Mouse (Mus musculus): ENCODE measurements around the gene Ushbp1. TPM values are rescaled to one million over a fixed set of nuclear protein-coding genes. Genes with fewer than 3 reads are reported as not detected.

Gene Ushbp1
- total RNA-seq (2023), result under 1 TPM in 1 of 2 experiments, not detected in 1; 0.39 TPM

GRCm38 (mm10) chr8:71395629-71396028 lies at the start of gene Ushbp1:
Gene Ushbp1, minus strand, starts transcription at chr8:71395802.

DNA sequence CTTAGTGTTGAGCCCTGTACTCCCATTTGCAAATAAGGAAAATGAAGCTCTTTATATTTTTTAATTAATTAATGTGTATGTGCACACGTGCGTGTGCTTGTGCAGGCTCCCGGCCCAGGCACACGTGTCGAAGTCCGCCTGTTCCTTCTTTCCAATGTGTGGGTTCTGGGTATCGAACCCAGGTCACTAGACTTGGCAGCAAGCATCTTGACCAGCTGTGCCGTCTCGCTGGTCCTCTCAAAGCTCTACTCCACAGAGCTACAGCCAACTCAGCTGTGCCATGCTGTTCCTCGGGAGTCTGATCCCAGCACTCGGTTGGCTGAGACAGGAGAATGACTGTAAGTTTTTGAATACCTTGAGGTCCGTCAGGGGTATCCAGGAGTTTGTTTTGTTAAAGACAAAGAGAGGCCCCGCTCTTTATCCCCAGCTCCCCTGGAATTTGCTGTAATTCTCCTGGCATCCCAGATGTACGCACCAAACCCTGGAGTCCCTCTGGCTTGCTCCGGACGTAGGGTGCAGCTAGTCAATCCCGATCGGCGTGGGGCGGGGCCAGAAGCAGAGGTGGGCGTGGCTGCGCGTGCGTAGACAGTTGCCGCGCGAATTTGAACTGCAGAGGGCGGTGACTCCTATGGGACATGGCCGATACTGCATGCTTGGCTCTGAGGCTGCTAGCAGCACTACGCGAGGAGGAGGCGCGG lies 9.9 kb upstream of the Ushbp1 start, which contains the start of gene Ankle1:
TSS of gene Ankle1 (plus strand) at position 610 of the 698 bp plus-strand sequence.

DNA sequence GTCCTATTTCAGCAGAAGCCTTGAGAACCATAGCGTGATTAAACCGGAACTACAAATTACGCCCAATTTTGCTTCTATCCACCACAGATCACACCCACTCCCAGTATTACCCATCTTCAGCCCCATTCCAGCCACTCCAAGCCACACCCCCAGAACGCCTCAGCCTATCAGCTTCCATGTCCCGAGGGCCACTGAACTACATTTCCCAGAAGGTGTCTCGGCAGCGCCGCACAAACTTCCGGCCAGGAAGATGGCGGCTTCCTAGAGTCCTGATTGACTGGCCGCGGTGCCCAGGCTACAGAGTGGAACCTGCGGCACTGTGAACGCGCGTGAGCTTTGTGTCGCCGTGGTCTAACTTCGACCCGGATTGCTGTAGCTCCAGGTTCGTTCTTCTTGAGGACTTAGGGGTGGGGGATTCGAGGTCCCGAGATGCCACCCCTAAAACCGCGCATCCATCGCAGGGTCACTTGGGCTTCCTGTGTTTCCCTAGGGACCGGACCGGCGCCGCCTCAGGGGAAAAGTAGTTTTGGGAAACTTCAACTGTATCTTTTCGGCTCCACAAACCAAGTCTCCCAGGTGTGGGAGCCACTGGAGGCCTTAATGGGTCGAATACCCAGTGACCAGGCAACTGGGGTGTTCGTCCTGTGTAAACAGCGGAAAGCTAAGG lies 1.2 kb upstream of the Ushbp1 start, which contains the start of gene Babam1:
TSS of gene Babam1 (plus strand) at position 223 of the 667 bp plus-strand sequence.

GRCm38 (mm10) chr8:71381421-71381970 lies 14.1 kb downstream of the Ushbp1 start, which contains the start of gene Nr2f6:
Gene Nr2f6, minus strand, starts transcription at chr8:71381960.

DNA sequence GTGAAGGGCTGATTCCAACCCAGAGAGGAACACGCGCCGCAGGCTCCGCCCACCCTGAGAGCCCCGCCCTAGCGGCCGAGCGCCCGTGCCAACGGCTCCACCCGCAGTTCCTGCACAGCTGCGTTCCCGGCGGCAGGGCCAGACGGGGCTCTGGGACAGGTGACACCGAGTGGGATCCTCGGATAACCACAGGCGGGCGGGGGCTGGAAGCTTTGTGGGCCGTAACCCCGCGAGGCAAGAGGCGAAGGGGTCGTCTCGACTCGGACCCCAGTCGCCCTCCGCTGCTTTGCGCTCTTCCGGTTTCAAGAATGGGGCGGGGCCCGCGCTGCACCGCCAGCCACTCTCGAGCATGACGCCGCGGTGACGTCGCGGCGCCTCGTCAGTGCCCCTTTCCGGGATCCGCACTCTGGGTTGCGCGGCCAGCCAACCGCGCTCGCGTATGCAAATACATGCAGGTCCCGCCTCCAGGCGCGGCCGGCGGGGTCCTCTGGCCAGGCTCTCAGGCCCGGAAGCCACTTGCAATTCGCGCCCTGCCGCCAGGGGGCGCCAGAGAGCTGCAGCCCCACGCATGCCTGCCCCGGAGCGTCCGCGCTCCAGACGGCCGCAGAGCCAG lies 24.3 kb downstream of the Ushbp1 start, which contains the start of gene Ocel1:
TSS of gene Ocel1 (plus strand) at position 63 of the 613 bp plus-strand sequence.

GRCm38 (mm10) chr8:71366771-71367528 lies 28.7 kb downstream of the Ushbp1 start, which contains the start of gene Use1:
Gene Use1, plus strand, starts transcription at chr8:71366848.

Other genes with a start within 250 kb of the Ushbp1 start
- gene Myo9b, start 123.1 kb downstream of the Ushbp1 start, total RNA-seq (2023), result 100 to 1,000 TPM; 124 to 131 TPM
- 10 to 100 TPM; 47.8 to 58.5 TPM for gene Haus8, start 122.9 kb downstream of the Ushbp1 start, total RNA-seq (2023)
- gene Use1, start 29.0 kb downstream of the Ushbp1 start, total RNA-seq (2023), result 100 to 1,000 TPM; 149 to 154 TPM
- 10 to 100 TPM; 19.8 to 20.1 TPM for gene Ocel1, start 24.5 kb downstream of the Ushbp1 start, total RNA-seq (2023)
- gene Nr2f6, start 13.8 kb downstream of the Ushbp1 start, total RNA-seq (2023), result 1 to 10 TPM; 7.2 to 8.2 TPM
- 10 to 100 TPM; 60.0 to 62.4 TPM for gene Babam1, start 1.1 kb upstream of the Ushbp1 start, total RNA-seq (2023)
- gene Ankle1, start 10.2 kb upstream of the Ushbp1 start, total RNA-seq (2023), result 10 to 100 TPM; 18.6 to 22.4 TPM
- gene Abhd8, start 67.9 kb upstream of the Ushbp1 start, total RNA-seq (2023), result 1 to 10 TPM; 4.8 to 5.6 TPM
- gene Mrpl34, start 69.2 kb upstream of the Ushbp1 start, total RNA-seq (2023), result 10 to 100 TPM; 33.7 to 34.1 TPM
- 10 to 100 TPM; 72.6 to 81.2 TPM for gene Dda1, start 73.4 kb upstream of the Ushbp1 start, total RNA-seq (2023)
- gene Ano8, start 90.2 kb upstream of the Ushbp1 start, total RNA-seq (2023), result 1 to 10 TPM; 3.4 to 4.5 TPM
- 10 to 100 TPM; 11.0 to 13.3 TPM for gene Gtpbp3, start 92.3 kb upstream of the Ushbp1 start, total RNA-seq (2023)
- under 1 TPM; 0.40 to 0.44 TPM for gene Plvap, start 116.0 kb upstream of the Ushbp1 start, total RNA-seq (2023)
- gene Ccdc194, start 129.9 kb upstream of the Ushbp1 start, total RNA-seq (2023), result under 1 TPM; 0.31 to 0.38 TPM
- gene Bst2, start 141.7 kb upstream of the Ushbp1 start, total RNA-seq (2023), result 10 to 100 TPM; 20.1 to 22.3 TPM
- 10 to 100 TPM; 27.2 to 31.8 TPM for gene Mvb12a, start 147.1 kb upstream of the Ushbp1 start, total RNA-seq (2023)
- gene Tmem221, start 163.1 kb upstream of the Ushbp1 start, total RNA-seq (2023), result under 1 TPM in 1 of 2 experiments, not detected in 1; 0.42 TPM
- gene Nxnl1, start 170.8 kb upstream of the Ushbp1 start, total RNA-seq (2023), result not detected
- gene Slc27a1, start 173.1 kb upstream of the Ushbp1 start, total RNA-seq (2023), result 1 to 10 TPM in 1 of 2 experiments, under 1 TPM in 1; 0.88 to 1.3 TPM
- 10 to 100 TPM; 83.8 to 84.4 TPM for gene Pgls, start 196.4 kb upstream of the Ushbp1 start, total RNA-seq (2023)
- gene Fam129c, start 201.8 kb upstream of the Ushbp1 start, total RNA-seq (2023), result 1 to 10 TPM; 5.6 to 7.0 TPM
- 10 to 100 TPM; 46.9 to 48.6 TPM for gene Colgalt1, start 215.2 kb upstream of the Ushbp1 start, total RNA-seq (2023)